Mouse (Mus musculus) forebrain, embryonic 10.5 days (tissue): Measurements from ENCODE around the gene Wdr89. TPM values are rescaled to one million over a fixed set of nuclear protein-coding genes. Genes with fewer than 3 reads are reported as not detected.

Source experiments
- DNase-seq: peaks from one replicate; pipeline ENCODE4 v3.0.0-alpha.2; 2017; ENCODE audit warnings: low spot score; ENCODE audit errors: extremely low spot score
- H3K27ac ChIP-seq: fragments of 300-500 bp; sonication (generic); 2 replicates; pipeline ENCODE4 v1.5.1; 2016; ENCODE audit warnings: mild to moderate bottlenecking
- H3K27me3 ChIP-seq: fragments of 300-500 bp; sonication (generic); 2 replicates; pipeline ENCODE4 v1.6.1; 2016; ENCODE audit warnings: mild to moderate bottlenecking; ENCODE audit not compliant: poor library complexity, severe bottlenecking
- H3K36me3 ChIP-seq: fragments of 300-500 bp; sonication (generic); replicated peaks from 2 replicates; pipeline ENCODE4 v1.6.1; 2016; ENCODE audit warnings: mild to moderate bottlenecking, moderate library complexity
- H3K4me1 ChIP-seq: fragments of 300-500 bp; sonication (generic); 2 replicates; pipeline ENCODE4 v1.6.1; 2016
- H3K4me3 ChIP-seq: fragments of 300-500 bp; sonication (generic); 2 replicates; pipeline ENCODE4 v1.5.1; 2016; ENCODE audit warnings: mild to moderate bottlenecking, moderate library complexity
- H3K9me3 ChIP-seq: fragments of 300-500 bp; sonication (generic); 2 replicates; pipeline ENCODE4 v1.6.1; 2016; ENCODE audit warnings: mild to moderate bottlenecking, moderate library complexity
- WGBS: fragments of 180-500 bp; shearing (Covaris S2); methylation state at CpG from one replicate; pipeline ENCODE4 v1.1.7; 2016; 5-methylcytosine and 5-hydroxymethylcytosine counted together
- polyA plus RNA-seq: library from polyadenylated mRNA; unstranded; fragments of >200 nt; fragmentation: Nextera tagmentation; extraction: Ambion mirVana; gene quantifications from 2 replicates; pipeline ENCODE4 v1.2.1, GENCODE M21; 2016

Gene Wdr89
- polyA plus RNA-seq, 1 experiment from 2014 or later, result 13.9 TPM

GRCm38 (mm10) chr12:75595291-75596153 is 73.8 kb downstream of the Wdr89 start:
- H3K9me3 ChIP-seq, result no peaks in the 10 kb centered on the region
- peak overlapping the region; percentile 99 for H3K27ac ChIP-seq
- under 1% methylated on average over 89 of the region's 97 CpGs for WGBS
- peaks cover 29% of the 10 kb centered on the region for H3K4me1 ChIP-seq
- H3K36me3 ChIP-seq, result peaks cover 29% of the 10 kb centered on the region
- H3K27me3 ChIP-seq, result no peaks in the 10 kb centered on the region
- H3K4me3 ChIP-seq, result peak overlapping the region; percentile 99
- peak; percentile 39 for DNase-seq

GRCm38 (mm10) chr12:75594404-75594803 is 74.9 kb downstream of the Wdr89 start:
- Histone ChIP-seq H3K36me3 (peaks cover 40% of the 10 kb centered on the region), H3K4me3 (peak overlapping the region; percentile 99), H3K4me1 (peaks cover 23% of the 10 kb centered on the region), H3K27me3 (no peaks in the 10 kb centered on the region), H3K27ac (no peak overlapping the region), H3K9me3 (no peaks in the 10 kb centered on the region)
- 57% methylated on average over 5 of the region's 5 CpGs for WGBS
- no peak for DNase-seq

- DNase-seq, result no peak
- Histone ChIP-seq H3K9me3 (no peaks in the 10 kb centered on the region), H3K27ac (no peak overlapping the region), H3K36me3 (peaks cover 46% of the 10 kb centered on the region), H3K27me3 (no peaks in the 10 kb centered on the region), H3K4me1 (peaks cover 20% of the 10 kb centered on the region), H3K4me3 (peak overlapping the region; percentile 99)
- 77% methylated on average over 4 of the region's 4 CpGs for WGBS
Observed at GRCm38 (mm10) chr12:75593817-75594216, 75.5 kb downstream of the Wdr89 start.

GRCm38 (mm10) chr12:75587501-75587900 is 81.8 kb downstream of the Wdr89 start:
- H3K27ac ChIP-seq, result no peak overlapping the region
- H3K4me1 ChIP-seq, result no peaks in the 10 kb centered on the region
- H3K4me3 ChIP-seq, result no peak overlapping the region
- H3K27me3 ChIP-seq, result no peaks in the 10 kb centered on the region
- H3K36me3 ChIP-seq, result peaks cover 97% of the 10 kb centered on the region
- H3K9me3 ChIP-seq, result no peaks in the 10 kb centered on the region
- no peak for DNase-seq

- Histone ChIP-seq H3K36me3 (peaks cover 79% of the 10 kb centered on the region), H3K4me1 (no peaks in the 10 kb centered on the region), H3K27me3 (no peaks in the 10 kb centered on the region), H3K27ac (no peak overlapping the region), H3K9me3 (peaks cover 5% of the 10 kb centered on the region; the same call in 1 of the 2 replicates), H3K4me3 (no peak overlapping the region)
- DNase-seq, result no peak
- 83% methylated on average over 3 of the region's 3 CpGs for WGBS
Observed at GRCm38 (mm10) chr12:75583776-75584175, 85.6 kb downstream of the Wdr89 start.

Other genes starting within 250 kb of the Wdr89 start
- 15.2 and 15.4 TPM in 2 replicates for gene Ppp2r5e, start 73.3 kb downstream of the Wdr89 start, polyA plus RNA-seq
- 5.5 and 5.8 TPM in 2 replicates for gene Sgpp1, start 66.2 kb upstream of the Wdr89 start, polyA plus RNA-seq
- gene Syne2, start 148.6 kb upstream of the Wdr89 start, polyA plus RNA-seq, result 95.5 and 108 TPM in 2 replicates